In the genomic region with DNA sequence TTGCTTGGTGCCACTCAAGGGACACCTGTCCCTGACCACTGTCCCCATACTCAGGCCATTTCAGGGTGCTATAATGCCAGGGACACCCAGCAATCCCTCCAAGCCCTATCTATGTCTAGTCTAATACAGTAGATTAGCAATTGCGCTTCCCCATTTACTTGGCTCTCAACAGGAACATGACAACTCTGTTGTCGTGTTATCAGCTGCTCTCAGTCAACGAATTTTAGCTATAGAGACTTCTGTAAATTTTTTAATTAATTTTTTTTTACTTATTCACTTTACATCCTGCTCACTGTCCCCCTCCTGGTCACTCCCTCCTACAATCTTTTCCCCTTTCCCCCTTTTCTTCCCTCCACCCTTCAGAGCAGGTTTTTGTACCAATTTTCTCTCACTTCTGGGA, we compare ENCODE assay signal across 27 mouse cellular contexts.
"Had no signal": no experiment of that assay in that cellular context is flagged by ENCODE, and none has a peak within 500 bp of the region (broad histone marks: within the 10 kb centered on the region; RNA-seq: fewer than 3 reads in every experiment).

No protein-coding gene starts in this region.

- H3K9ac ChIP-seq: limb, embryonic 12.5 days; limb, embryonic 13.5 days; limb, embryonic 15.5 days; liver, embryonic 12.5 days; liver, embryonic 13.5 days; liver, embryonic 14.5 days; liver, embryonic 15.5 days; liver, postnatal 0 days; lung, embryonic 14.5 days; lung, embryonic 15.5 days; midbrain, embryonic 12.5 days; midbrain, embryonic 13.5 days; midbrain, embryonic 15.5 days had no signal

- H3K27ac ChIP-seq: limb, embryonic 10.5 days; limb, embryonic 12.5 days; limb, embryonic 13.5 days; limb, embryonic 15.5 days; liver, embryonic 12.5 days; liver, embryonic 13.5 days; liver, embryonic 14.5 days; liver, embryonic 15.5 days; lung, embryonic 15.5 days; macrophage; midbrain, embryonic 10.5 days; midbrain, embryonic 12.5 days; midbrain, embryonic 13.5 days; midbrain, embryonic 15.5 days had no signal

- H3K9me3 ChIP-seq: limb, embryonic 10.5 days; limb, embryonic 12.5 days; limb, embryonic 13.5 days; limb, embryonic 15.5 days; liver, embryonic 12.5 days; liver, embryonic 13.5 days; liver, embryonic 15.5 days; lung, embryonic 15.5 days; megakaryocyte, embryonic 14.5 days; midbrain, embryonic 10.5 days; midbrain, embryonic 12.5 days; midbrain, embryonic 13.5 days; midbrain, embryonic 15.5 days had no signal

- H3K4me3 ChIP-seq: limb, embryonic 10.5 days; limb, embryonic 12.5 days; limb, embryonic 13.5 days; limb, embryonic 15.5 days; liver, embryonic 12.5 days; liver, embryonic 13.5 days; liver, embryonic 15.5 days; lung, embryonic 15.5 days; megakaryocyte, embryonic 14.5 days; midbrain, embryonic 10.5 days; midbrain, embryonic 12.5 days; midbrain, embryonic 13.5 days; midbrain, embryonic 15.5 days; myocyte had no signal

- DNase-seq: left cerebral cortex, postnatal 4 days; liver; liver, embryonic 13.5 days; liver, postnatal 0 days; lung, adult 18-20 months; lung, adult 2 months; lung, embryonic 14.5 days; lung, postnatal 10 days; lung, postnatal 14 days; lung, postnatal 36 days; lung, postnatal 4 days; midbrain, embryonic 14.5 days had no signal

- H3K27me3 ChIP-seq: limb, embryonic 12.5 days; limb, embryonic 13.5 days; limb, embryonic 15.5 days; liver, embryonic 12.5 days; liver, embryonic 13.5 days; liver, embryonic 15.5 days; lung, embryonic 15.5 days; megakaryocyte, embryonic 14.5 days; midbrain, embryonic 12.5 days; midbrain, embryonic 13.5 days; midbrain, embryonic 15.5 days had no signal

- H3K36me3 ChIP-seq: limb, embryonic 10.5 days; limb, embryonic 12.5 days; limb, embryonic 13.5 days; limb, embryonic 15.5 days; liver, embryonic 12.5 days; liver, embryonic 13.5 days; liver, embryonic 15.5 days; lung, embryonic 15.5 days; midbrain, embryonic 10.5 days; midbrain, embryonic 12.5 days; midbrain, embryonic 13.5 days; midbrain, embryonic 15.5 days had no signal

- H3K4me1 ChIP-seq: limb, embryonic 10.5 days; limb, embryonic 12.5 days; limb, embryonic 13.5 days; limb, embryonic 15.5 days; liver, embryonic 12.5 days; liver, embryonic 13.5 days; liver, embryonic 15.5 days; lung, embryonic 15.5 days; megakaryocyte, embryonic 14.5 days; midbrain, embryonic 10.5 days; midbrain, embryonic 12.5 days; midbrain, embryonic 13.5 days; midbrain, embryonic 15.5 days had no signal
